Mouse (Mus musculus) CD4-positive, CD25-positive, alpha-beta regulatory T cell, adult 9 weeks (primary cell): ENCODE measurements around the gene Alppl2. TPM values are rescaled to one million over a fixed set of nuclear protein-coding genes. Genes with fewer than 3 reads are reported as not detected.

Source experiments
- polyA plus RNA-seq: library from polyadenylated mRNA; unstranded; fragments of 100-300 nt; shearing (Covaris generic); gene quantifications from one replicate; pipeline ENCODE4 v1.2.1, GENCODE M21; 2017

The Alppl2 gene
- not detected for polyA plus RNA-seq

GRCm38 (mm10) chr1:87089828-87090227, at the start of gene Alppl2:
Alppl2 (minus strand) TSS chr1:87089928.

GRCm38 (mm10) chr1:87124673-87125072, 34.9 kb upstream of the Alppl2 start, which contains the start of gene Akp3:
Akp3 (plus strand) TSS chr1:87124973.

GRCm38 (mm10) chr1:87101411-87101810, 11.7 kb upstream of the Alppl2 start, which contains the start of gene Alpi:
Alpi (minus strand) TSS chr1:87101606.

Other genes starting within 250 kb of the Alppl2 start
- gene Alpi, start 11.7 kb upstream of the Alppl2 start, polyA plus RNA-seq, result not detected
- not detected for gene Akp3, start 35.0 kb upstream of the Alppl2 start, polyA plus RNA-seq
- gene Ecel1, start 66.6 kb upstream of the Alppl2 start, polyA plus RNA-seq, result 0.46 TPM
- gene Prss56, start 93.4 kb upstream of the Alppl2 start, polyA plus RNA-seq, result not detected
- gene Chrnd, start 100.7 kb upstream of the Alppl2 start, polyA plus RNA-seq, result not detected
- gene Chrng, start 114.7 kb upstream of the Alppl2 start, polyA plus RNA-seq, result not detected
- gene Eif4e2, start 124.0 kb upstream of the Alppl2 start, polyA plus RNA-seq, result 143 TPM
- gene Efhd1, start 174.4 kb upstream of the Alppl2 start, polyA plus RNA-seq, result not detected
- gene Gigyf2, start 237.1 kb upstream of the Alppl2 start, polyA plus RNA-seq, result 79.4 TPM